Mouse (Mus musculus): ENCODE data around the gene Syf2.

- TF ChIP-seq CTCF (IDR thresholded peaks at IDR 0.05 in 2 of 3, conservative IDR thresholded peaks at IDR 0.05 in 1 of 3; ENCODE audit: control insufficient read depth in 1 of 3, insufficient read depth in 1 of 3, low read depth in 2 of 3, low read length in 3 of 3, poor library complexity in 1 of 3, severe bottlenecking in 1 of 3) (no peak), SMC3 (IDR thresholded peaks at IDR 0.05; ENCODE audit: low read depth, low read length) (no peak), SIN3A (IDR thresholded peaks at IDR 0.05; ENCODE audit: low read length) (0 out of 2 replicates have a peak, but pooled peaks have one; percentile 21), POLR2AphosphoS2 (IDR thresholded peaks at IDR 0.05; ENCODE audit: low read length) (peak; percentile 47; the same call in 1 of the 2 replicates)
Measured at GRCm38 (mm10) chr4:134928464-134928836, 2.2 kb upstream of the Syf2 start.

Measured in MEL (cell line).